Mouse (Mus musculus): ENCODE results near the gene Keg1. TPM values are rescaled to one million over a fixed set of nuclear protein-coding genes. Genes with fewer than 3 reads are reported as not detected.
"Not testable (repeated sequence)": the region's sequence is repeated elsewhere in the genome, so short reads cannot be mapped to it uniquely, and the experiment has no call there.

The Keg1 gene
- polyA plus RNA-seq (2014; fragmentation: Nextera tagmentation; extraction: Ambion mirVana): not detected in 2 replicates

DNA sequence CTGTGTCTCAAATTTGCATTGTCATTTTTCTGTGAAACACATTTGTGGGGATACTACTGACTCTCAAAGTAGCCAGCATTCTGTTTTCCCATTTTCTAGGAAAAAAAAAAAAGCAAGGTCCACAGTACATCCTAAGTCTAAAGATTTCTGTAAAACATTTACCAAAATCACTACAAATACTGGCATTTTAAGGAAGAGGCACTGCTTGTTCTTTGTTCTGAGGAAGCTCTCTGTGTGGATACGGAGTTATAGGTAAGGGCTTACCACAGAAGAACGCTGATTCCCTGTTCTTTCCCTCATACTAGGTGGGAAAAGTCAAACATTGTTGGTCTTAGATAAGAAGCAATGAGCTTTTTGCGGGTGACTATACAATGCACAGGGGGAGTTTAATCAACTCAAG, at the start of gene Keg1:
Gene Keg1 (plus strand): TSS at position 197 of the 400 bp plus-strand sequence.
- 91% methylated on average over 3 of the region's 3 CpGs for WGBS
- Histone ChIP-seq H3K9me3 (ENCODE audit: control insufficient read depth, low read length) (no peaks in the 10 kb centered on the region), H3K4me1 (replicated peaks; ENCODE audit: control insufficient read depth, insufficient read depth, low read length) (no peaks in the 10 kb centered on the region), H3K4me2 (replicated peaks) (no peak within 1 kb of the TSS), H3K4me3 (replicated peaks; ENCODE audit: low read length) (no peak within 1 kb of the TSS), H3K36me3 (replicated peaks; ENCODE audit: control insufficient read depth, insufficient read depth) (no peaks in the 10 kb centered on the region), H3K9ac (no peak within 1 kb of the TSS), H3K27me3 (ENCODE audit: control insufficient read depth, insufficient read depth, low read length) (no peaks in the 10 kb centered on the region), H3K27ac (no peak within 1 kb of the TSS)
- ATAC-seq (ENCODE audit: low FRiP score) (no peak), DNase-seq (ENCODE audit: low spot score) (no peak)

DNA sequence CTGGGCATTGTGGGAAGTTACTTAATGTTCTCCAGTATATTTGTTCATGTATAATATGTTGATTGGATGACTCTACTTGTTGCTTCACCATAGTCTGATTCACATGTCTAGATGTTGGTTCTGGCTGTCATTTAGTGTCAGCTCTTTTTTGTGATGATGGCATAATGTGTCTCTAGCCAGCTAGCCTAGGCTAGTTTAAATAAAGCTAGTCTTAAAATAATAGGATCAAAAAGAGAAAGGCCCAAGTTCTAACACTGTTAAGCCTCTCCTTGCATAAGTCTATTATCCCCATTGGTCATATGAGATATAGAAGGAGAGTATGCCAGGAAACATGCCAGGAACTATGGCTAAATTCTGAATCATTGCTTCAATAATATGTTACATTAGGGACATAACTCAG, 46.1 kb upstream of the Keg1 start:
- Histone ChIP-seq H3K4me2 (replicated peaks) (no peak overlapping the region), H3K9ac (no peak overlapping the region), H3K36me3 (replicated peaks; ENCODE audit: control insufficient read depth, insufficient read depth) (no peaks in the 10 kb centered on the region), H3K27ac (no peak overlapping the region), H3K4me3 (replicated peaks; ENCODE audit: low read length) (no peak overlapping the region), H3K9me3 (ENCODE audit: control insufficient read depth, low read length) (no peaks in the 10 kb centered on the region), H3K27me3 (ENCODE audit: control insufficient read depth, insufficient read depth, low read length) (no peaks in the 10 kb centered on the region), H3K4me1 (replicated peaks; ENCODE audit: control insufficient read depth, insufficient read depth, low read length) (no peaks in the 10 kb centered on the region)
- no peak for ATAC-seq (ENCODE audit: low FRiP score)
- no peak for DNase-seq (ENCODE audit: low spot score)

DNA sequence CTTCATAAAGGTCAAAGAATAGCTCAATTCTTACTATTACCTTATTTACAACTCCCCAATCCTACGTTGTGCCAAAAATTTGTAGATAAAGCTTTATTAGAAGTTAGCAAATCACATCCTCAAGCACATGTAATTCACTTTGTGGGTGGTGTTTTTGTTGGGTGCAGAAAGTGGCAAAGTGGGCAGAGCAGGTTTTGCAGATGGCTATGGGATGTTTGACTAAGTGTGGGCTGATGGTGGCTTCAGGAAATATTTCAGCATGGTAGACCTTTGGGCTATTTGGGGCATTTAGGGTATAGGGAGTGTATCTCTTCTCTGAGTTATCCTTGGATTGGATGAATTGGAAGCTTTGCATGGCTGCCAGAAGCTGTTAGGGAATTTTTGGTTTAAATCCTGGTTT, 29.4 kb upstream of the Keg1 start:
- H3K27ac ChIP-seq: no peak overlapping the region
- no peaks in the 10 kb centered on the region for H3K4me1 ChIP-seq (replicated peaks; ENCODE audit: control insufficient read depth, insufficient read depth, low read length)
- no peak overlapping the region for H3K9ac ChIP-seq
- H3K4me2 ChIP-seq (replicated peaks): no peak overlapping the region
- ATAC-seq (ENCODE audit: low FRiP score) (no peak), DNase-seq (ENCODE audit: low spot score) (no peak)
- no peaks in the 10 kb centered on the region for H3K36me3 ChIP-seq (replicated peaks; ENCODE audit: control insufficient read depth, insufficient read depth)
- H3K4me3 ChIP-seq (replicated peaks; ENCODE audit: low read length): no peak overlapping the region
- 84% methylated on average over 1 of the region's 1 CpGs for WGBS
- H3K9me3 ChIP-seq (ENCODE audit: control insufficient read depth, low read length): peaks cover 12% of the 10 kb centered on the region; the same call in 1 of the 2 replicates
- no peaks in the 10 kb centered on the region for H3K27me3 ChIP-seq (ENCODE audit: control insufficient read depth, insufficient read depth, low read length)

DNA sequence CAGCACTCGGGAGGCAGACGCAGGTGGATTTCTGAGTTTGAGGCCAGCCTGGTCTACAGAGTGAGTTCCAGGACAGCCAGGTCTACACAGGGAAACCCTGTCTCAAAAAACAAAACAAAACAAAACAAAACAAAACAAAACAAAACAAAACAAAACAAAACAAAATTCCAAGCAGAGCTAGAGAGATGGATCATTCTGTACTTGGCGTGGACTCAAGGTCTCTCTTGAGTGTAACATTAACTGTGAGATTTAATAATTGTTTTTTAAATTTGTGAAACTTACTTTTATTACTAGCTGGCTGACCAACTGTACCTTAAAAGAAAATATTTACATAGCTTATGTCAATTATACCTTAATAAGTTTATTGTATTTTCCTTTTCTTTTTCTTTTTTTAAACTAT, 27.0 kb upstream of the Keg1 start:
- ATAC-seq (ENCODE audit: low FRiP score); H3K9me3 ChIP-seq (ENCODE audit: control insufficient read depth, low read length); H3K27ac ChIP-seq; H3K4me2 ChIP-seq (replicated peaks); H3K4me1 ChIP-seq (replicated peaks; ENCODE audit: control insufficient read depth, insufficient read depth, low read length); DNase-seq (ENCODE audit: low spot score); H3K4me3 ChIP-seq (replicated peaks; ENCODE audit: low read length); H3K36me3 ChIP-seq (replicated peaks; ENCODE audit: control insufficient read depth, insufficient read depth); H3K9ac ChIP-seq; H3K27me3 ChIP-seq (ENCODE audit: control insufficient read depth, insufficient read depth, low read length): not testable (repeated sequence)
- 95% methylated on average over 3 of the region's 3 CpGs for WGBS

- H3K4me1 ChIP-seq (replicated peaks; ENCODE audit: control insufficient read depth, insufficient read depth, low read length): no peaks in the 10 kb centered on the region
- H3K9me3 ChIP-seq (ENCODE audit: control insufficient read depth, low read length): no peaks in the 10 kb centered on the region
- DNase-seq (ENCODE audit: low spot score) (no peak), ATAC-seq (ENCODE audit: low FRiP score) (no peak)
- no peak within 1 kb of the TSS for H3K4me2 ChIP-seq (replicated peaks)
- no peaks in the 10 kb centered on the region for H3K27me3 ChIP-seq (ENCODE audit: control insufficient read depth, insufficient read depth, low read length)
- no peak within 1 kb of the TSS for H3K4me3 ChIP-seq (replicated peaks; ENCODE audit: low read length)
- H3K9ac ChIP-seq: no peak within 1 kb of the TSS
- H3K36me3 ChIP-seq (replicated peaks; ENCODE audit: control insufficient read depth, insufficient read depth): no peaks in the 10 kb centered on the region
- no peak within 1 kb of the TSS for H3K27ac ChIP-seq
Measured at GRCm38 (mm10) chr19:12670139-12670538, 25.4 kb upstream of the Keg1 start, which contains the start of gene Olfr1442. Olfr1442 (plus strand) TSS chr19:12670439.

- H3K9me3 ChIP-seq (ENCODE audit: control insufficient read depth, low read length): no peaks in the 10 kb centered on the region
- H3K27ac ChIP-seq: no peak overlapping the region
- H3K36me3 ChIP-seq (replicated peaks; ENCODE audit: control insufficient read depth, insufficient read depth): no peaks in the 10 kb centered on the region
- no peak for DNase-seq (ENCODE audit: low spot score)
- no peak overlapping the region for H3K4me3 ChIP-seq (replicated peaks; ENCODE audit: low read length)
- H3K4me1 ChIP-seq (replicated peaks; ENCODE audit: control insufficient read depth, insufficient read depth, low read length): no peaks in the 10 kb centered on the region
- no peak overlapping the region for H3K9ac ChIP-seq
- no peak for ATAC-seq (ENCODE audit: low FRiP score)
- H3K27me3 ChIP-seq (ENCODE audit: control insufficient read depth, insufficient read depth, low read length): no peaks in the 10 kb centered on the region
- 84% methylated on average over 4 of the region's 4 CpGs for WGBS
- no peak overlapping the region for H3K4me2 ChIP-seq (replicated peaks)
Measured at GRCm38 (mm10) chr19:12671051-12671450, 24.5 kb upstream of the Keg1 start.

DNA sequence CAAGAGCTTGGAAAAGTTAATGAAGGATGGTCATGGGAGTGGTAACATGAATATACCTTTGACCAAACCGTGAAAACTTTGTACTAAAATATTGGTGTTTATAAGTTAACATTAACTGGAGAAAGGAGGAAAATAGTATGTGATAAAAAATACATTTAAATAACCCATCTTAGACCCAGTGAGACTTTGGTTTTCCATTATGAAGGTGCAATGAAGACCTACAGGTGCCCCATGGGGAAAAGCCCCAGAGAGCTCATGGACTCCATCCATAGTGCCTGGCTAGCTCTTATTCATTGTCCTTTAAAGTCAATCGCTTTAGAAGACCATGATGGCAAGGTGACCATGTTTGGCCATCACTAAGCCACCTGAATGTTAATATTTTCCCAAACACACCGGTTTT, 17.8 kb upstream of the Keg1 start, which contains the start of gene Olfr1443:
Gene Olfr1443 (plus strand): TSS at position 301 of the 400 bp plus-strand sequence.
- Histone ChIP-seq H3K27ac (no peak within 1 kb of the TSS), H3K27me3 (ENCODE audit: control insufficient read depth, insufficient read depth, low read length) (no peaks in the 10 kb centered on the region), H3K9ac (no peak within 1 kb of the TSS), H3K9me3 (ENCODE audit: control insufficient read depth, low read length) (no peaks in the 10 kb centered on the region), H3K36me3 (replicated peaks; ENCODE audit: control insufficient read depth, insufficient read depth) (no peaks in the 10 kb centered on the region), H3K4me3 (replicated peaks; ENCODE audit: low read length) (no peak within 1 kb of the TSS), H3K4me1 (replicated peaks; ENCODE audit: control insufficient read depth, insufficient read depth, low read length) (no peaks in the 10 kb centered on the region), H3K4me2 (replicated peaks) (no peak within 1 kb of the TSS)
- DNase-seq (ENCODE audit: low spot score) (no peak), ATAC-seq (ENCODE audit: low FRiP score) (no peak)
- WGBS: 72% methylated on average over 3 of the region's 3 CpGs

- no peaks in the 10 kb centered on the region for H3K4me1 ChIP-seq (replicated peaks; ENCODE audit: control insufficient read depth, insufficient read depth, low read length)
- no peak overlapping the region for H3K4me3 ChIP-seq (replicated peaks; ENCODE audit: low read length)
- no peaks in the 10 kb centered on the region for H3K27me3 ChIP-seq (ENCODE audit: control insufficient read depth, insufficient read depth, low read length)
- ATAC-seq (ENCODE audit: low FRiP score): no peak
- DNase-seq (ENCODE audit: low spot score): no peak
- no peaks in the 10 kb centered on the region for H3K9me3 ChIP-seq (ENCODE audit: control insufficient read depth, low read length)
- no peak overlapping the region for H3K4me2 ChIP-seq (replicated peaks)
- no peak overlapping the region for H3K9ac ChIP-seq
- H3K36me3 ChIP-seq (replicated peaks; ENCODE audit: control insufficient read depth, insufficient read depth): no peaks in the 10 kb centered on the region
- no peak overlapping the region for H3K27ac ChIP-seq
Measured at GRCm38 (mm10) chr19:12684638-12685037, 10.9 kb upstream of the Keg1 start.

GRCm38 (mm10) chr19:12685231-12685630, 10.4 kb upstream of the Keg1 start:
- no peak for ATAC-seq (ENCODE audit: low FRiP score)
- Histone ChIP-seq H3K27me3 (ENCODE audit: control insufficient read depth, insufficient read depth, low read length) (no peaks in the 10 kb centered on the region), H3K4me3 (replicated peaks; ENCODE audit: low read length) (no peak overlapping the region), H3K4me2 (replicated peaks) (no peak overlapping the region), H3K9ac (no peak overlapping the region), H3K36me3 (replicated peaks; ENCODE audit: control insufficient read depth, insufficient read depth) (no peaks in the 10 kb centered on the region), H3K9me3 (ENCODE audit: control insufficient read depth, low read length) (no peaks in the 10 kb centered on the region), H3K27ac (no peak overlapping the region), H3K4me1 (replicated peaks; ENCODE audit: control insufficient read depth, insufficient read depth, low read length) (no peaks in the 10 kb centered on the region)
- no peak for DNase-seq (ENCODE audit: low spot score)

- Histone ChIP-seq H3K4me1 (replicated peaks; ENCODE audit: control insufficient read depth, insufficient read depth, low read length) (no peaks in the 10 kb centered on the region), H3K9me3 (ENCODE audit: control insufficient read depth, low read length) (no peaks in the 10 kb centered on the region), H3K9ac (no peak overlapping the region), H3K36me3 (replicated peaks; ENCODE audit: control insufficient read depth, insufficient read depth) (no peaks in the 10 kb centered on the region), H3K27me3 (ENCODE audit: control insufficient read depth, insufficient read depth, low read length) (no peaks in the 10 kb centered on the region), H3K4me3 (replicated peaks; ENCODE audit: low read length) (no peak overlapping the region), H3K27ac (no peak overlapping the region), H3K4me2 (replicated peaks) (no peak overlapping the region)
- ATAC-seq (ENCODE audit: low FRiP score): no peak
- DNase-seq (ENCODE audit: low spot score): no peak
Measured at GRCm38 (mm10) chr19:12696221-12696620, 635 bp downstream of the Keg1 start.
